In genomic region chr7:99248157-99248742, GRCm38 (mm10) we compare ENCODE assay signal across 18 mouse cellular contexts. TPM values are rescaled to one million over a fixed set of nuclear protein-coding genes. Genes with fewer than 3 reads are reported as not detected.
DNase-seq lines count a peak whose midpoint lies in the region; ATAC-seq lines count a peak whose summit lies in the region.
"Had no signal": no experiment of that assay in that cellular context is flagged by ENCODE, and none has a peak within 500 bp of the region (broad histone marks: within the 10 kb centered on the region; RNA-seq: fewer than 3 reads in every experiment).

No protein-coding gene starts in this region.

- no peak for ATAC-seq in hindbrain, embryonic 15.5 days (ENCODE audit: low FRiP score, low read depth)
- ATAC-seq in hindbrain, embryonic 16.5 days, result no peak
- ATAC-seq in embryonic facial prominence, embryonic 12.5 days (ENCODE audit: insufficient number of reproducible peaks, insufficient read depth, low FRiP score, low TSS enrichment), result no peak
- ATAC-seq in megakaryocyte, adult 5-6 weeks (ENCODE audit: poor library complexity, severe bottlenecking), result peak; percentile 41

- DNase-seq in 416B (ENCODE audit: low read depth), result peak; percentile 55
- no peak for DNase-seq in retina, embryonic 14.5 days (ENCODE audit: low spot score)
- no peak for DNase-seq in embryo, embryonic 9.5 days (ENCODE audit: extremely low spot score)
- DNase-seq: gastrocnemius, postnatal 36 days; kidney, adult 8-10 months; lung, postnatal 14 days had no signal

- WGBS in hindbrain, embryonic 15.5 days, result 45% methylated on average over 5 of the region's 5 CpGs
- WGBS in hindbrain, embryonic 16.5 days, result 43% methylated on average over 5 of the region's 5 CpGs
- WGBS in embryonic facial prominence, embryonic 12.5 days, result 23% methylated on average over 5 of the region's 5 CpGs

- no peaks in the 10 kb centered on the region for H3K9me3 ChIP-seq in hindbrain, embryonic 15.5 days
- H3K9me3 ChIP-seq in hindbrain, embryonic 16.5 days (ENCODE audit: control insufficient read depth, low read length), result no peaks in the 10 kb centered on the region
- H3K9me3 ChIP-seq in embryonic facial prominence, embryonic 12.5 days, result no peaks in the 10 kb centered on the region
- H3K9me3 ChIP-seq: forebrain, embryonic 10.5 days; heart, embryonic 12.5 days; liver, embryonic 15.5 days; midbrain, embryonic 10.5 days; stomach, embryonic 15.5 days had no signal

- H3K27me3 ChIP-seq in hindbrain, embryonic 15.5 days, result peaks cover 9% of the 10 kb centered on the region
- peaks cover 3% of the 10 kb centered on the region; the same call in 1 of the 2 replicates for H3K27me3 ChIP-seq in hindbrain, embryonic 16.5 days (replicated peaks; ENCODE audit: control insufficient read depth, insufficient read depth, low read length)
- H3K27me3 ChIP-seq in embryonic facial prominence, embryonic 12.5 days, result peaks cover 4% of the 10 kb centered on the region; the same call in 1 of the 2 replicates
- H3K27me3 ChIP-seq: stomach, embryonic 15.5 days had no signal

- H3K36me3 ChIP-seq in hindbrain, embryonic 15.5 days, result no peaks in the 10 kb centered on the region
- H3K36me3 ChIP-seq in hindbrain, embryonic 16.5 days (ENCODE audit: control insufficient read depth, insufficient read depth, low read length), result no peaks in the 10 kb centered on the region
- no peaks in the 10 kb centered on the region for H3K36me3 ChIP-seq in embryonic facial prominence, embryonic 12.5 days
- H3K36me3 ChIP-seq: forebrain, embryonic 10.5 days; heart, embryonic 12.5 days; liver, embryonic 15.5 days; midbrain, embryonic 10.5 days; stomach, embryonic 15.5 days had no signal

- H3K9ac ChIP-seq in hindbrain, embryonic 15.5 days, result no peak overlapping the region
- no peak overlapping the region for H3K9ac ChIP-seq in hindbrain, embryonic 16.5 days (ENCODE audit: low read depth, low read length)
- H3K9ac ChIP-seq in embryonic facial prominence, embryonic 12.5 days, result no peak overlapping the region
- H3K9ac ChIP-seq: liver, embryonic 15.5 days; stomach, embryonic 15.5 days had no signal

- no peak overlapping the region for H3K4me3 ChIP-seq in hindbrain, embryonic 15.5 days
- no peak overlapping the region for H3K4me3 ChIP-seq in hindbrain, embryonic 16.5 days (ENCODE audit: low read length)
- H3K4me3 ChIP-seq in embryonic facial prominence, embryonic 12.5 days, result no peak overlapping the region

- no peak overlapping the region for H3K27ac ChIP-seq in hindbrain, embryonic 15.5 days (replicated peaks)
- no peak overlapping the region for H3K27ac ChIP-seq in hindbrain, embryonic 16.5 days (ENCODE audit: low read depth, low read length)
- H3K27ac ChIP-seq in embryonic facial prominence, embryonic 12.5 days, result no peak overlapping the region
- H3K27ac ChIP-seq: liver, embryonic 15.5 days; stomach, embryonic 15.5 days had no signal

- peaks cover 8% of the 10 kb centered on the region for H3K4me1 ChIP-seq in hindbrain, embryonic 15.5 days (replicated peaks)
- H3K4me1 ChIP-seq in hindbrain, embryonic 16.5 days (ENCODE audit: control insufficient read depth, insufficient read depth, low read depth, low read length), result peaks cover 6% of the 10 kb centered on the region
- 0 out of 2 replicates have a peak, but pooled peaks cover 8% of the 10 kb centered on the region for H3K4me1 ChIP-seq in embryonic facial prominence, embryonic 12.5 days
- H3K4me1 ChIP-seq: liver, embryonic 15.5 days; stomach, embryonic 15.5 days had no signal

- H3K4me2 ChIP-seq in hindbrain, embryonic 15.5 days, result peak overlapping the region; percentile 79; the same call in 1 of the 2 replicates
- H3K4me2 ChIP-seq in hindbrain, embryonic 16.5 days (ENCODE audit: low read length), result no peak overlapping the region
- H3K4me2 ChIP-seq in embryonic facial prominence, embryonic 12.5 days (replicated peaks), result peak overlapping the region; percentile 76

RNA-seq across cellular contexts. Expression of gene Mogat2, which starts 9.8 kb away (rescaled TPM):
- polyA plus RNA-seq in hindbrain, embryonic 15.5 days (2015; fragmentation: Nextera tagmentation; extraction: Ambion mirVana), result 1.3 TPM in 2 replicates
- polyA plus RNA-seq in hindbrain, embryonic 16.5 days (2015; fragmentation: Nextera tagmentation; extraction: Ambion mirVana), result 0.80 and 1.3 TPM in 2 replicates
- 4.9 and 5.3 TPM in 2 replicates for polyA plus RNA-seq in embryonic facial prominence, embryonic 12.5 days (2016; fragmentation: Nextera tagmentation; extraction: Ambion mirVana)
- 1.6 TPM in 2 replicates for total RNA-seq in megakaryocyte, adult 5-6 weeks (2015)
- total RNA-seq in megakaryocyte, adult 5-6 weeks (2017), result 1.4 and 3.0 TPM in 2 replicates
- total RNA-seq: gastrocnemius, postnatal 36 days; heart, postnatal 25 days; layer of hippocampus, postnatal 25 days; left cerebral cortex, postnatal 36 days had no signal

RNA-seq across cellular contexts. Expression of gene Map6, which starts 19.0 kb away (rescaled TPM):
- 139 and 155 TPM in 2 replicates for polyA plus RNA-seq in hindbrain, embryonic 15.5 days (2015; fragmentation: Nextera tagmentation; extraction: Ambion mirVana)
- polyA plus RNA-seq in hindbrain, embryonic 16.5 days (2015; fragmentation: Nextera tagmentation; extraction: Ambion mirVana), result 127 and 137 TPM in 2 replicates
- polyA plus RNA-seq in embryonic facial prominence, embryonic 12.5 days (2016; fragmentation: Nextera tagmentation; extraction: Ambion mirVana), result 12.6 and 13.0 TPM in 2 replicates
- 0.07 and 0.25 TPM in 2 replicates for total RNA-seq in megakaryocyte, adult 5-6 weeks (2015)
- 0.22 and 0.94 TPM in 2 replicates for total RNA-seq in megakaryocyte, adult 5-6 weeks (2017)
